Mouse (Mus musculus): ENCODE results near the gene Ofcc1. TPM values are rescaled to one million over a fixed set of nuclear protein-coding genes. Genes with fewer than 3 reads are reported as not detected.

Gene Ofcc1
- 0.11 TPM in 1 of 2 replicates, not detected in the other for polyA plus RNA-seq (2015; fragmentation: Nextera tagmentation; extraction: Ambion mirVana)

GRCm38 (mm10) chr13:40361288-40361687, at the start of gene Ofcc1:
Gene Ofcc1, minus strand, starts transcription at chr13:40361450.
- no peaks in the 10 kb centered on the region for H3K27me3 ChIP-seq (replicated peaks; ENCODE audit: control insufficient read depth, insufficient read depth, low read length)
- no peak within 1 kb of the TSS for H3K9ac ChIP-seq (replicated peaks; ENCODE audit: low read depth, low read length)
- no peaks in the 10 kb centered on the region for H3K36me3 ChIP-seq (ENCODE audit: control insufficient read depth, insufficient read depth)
- no peaks in the 10 kb centered on the region for H3K9me3 ChIP-seq (ENCODE audit: control insufficient read depth, low read length)
- H3K27ac ChIP-seq (ENCODE audit: low read length): no peak within 1 kb of the TSS
- H3K4me2 ChIP-seq (ENCODE audit: low read length): no peak within 1 kb of the TSS
- ATAC-seq: no peak
- no peaks in the 10 kb centered on the region for H3K4me1 ChIP-seq (replicated peaks; ENCODE audit: control insufficient read depth, insufficient read depth, low read length)
- no peak within 1 kb of the TSS for H3K4me3 ChIP-seq (replicated peaks; ENCODE audit: low read length)
- 51% methylated on average over 3 of the region's 3 CpGs for WGBS

GRCm38 (mm10) chr13:40390120-40390519, 28.9 kb upstream of the Ofcc1 start:
- Histone ChIP-seq H3K27ac (ENCODE audit: low read length) (no peak overlapping the region), H3K4me3 (replicated peaks; ENCODE audit: low read length) (no peak overlapping the region), H3K9me3 (ENCODE audit: control insufficient read depth, low read length) (no peaks in the 10 kb centered on the region), H3K36me3 (ENCODE audit: control insufficient read depth, insufficient read depth) (no peaks in the 10 kb centered on the region), H3K4me2 (ENCODE audit: low read length) (no peak overlapping the region), H3K9ac (replicated peaks; ENCODE audit: low read depth, low read length) (no peak overlapping the region), H3K27me3 (replicated peaks; ENCODE audit: control insufficient read depth, insufficient read depth, low read length) (no peaks in the 10 kb centered on the region), H3K4me1 (replicated peaks; ENCODE audit: control insufficient read depth, insufficient read depth, low read length) (no peaks in the 10 kb centered on the region)
- ATAC-seq: no peak
- WGBS: 85% methylated on average over 8 of the region's 8 CpGs

- H3K9me3 ChIP-seq (ENCODE audit: control insufficient read depth, low read length): no peaks in the 10 kb centered on the region
- H3K27ac ChIP-seq (ENCODE audit: low read length): no peak overlapping the region
- H3K27me3 ChIP-seq (replicated peaks; ENCODE audit: control insufficient read depth, insufficient read depth, low read length): no peaks in the 10 kb centered on the region
- no peaks in the 10 kb centered on the region for H3K4me1 ChIP-seq (replicated peaks; ENCODE audit: control insufficient read depth, insufficient read depth, low read length)
- no peak overlapping the region for H3K9ac ChIP-seq (replicated peaks; ENCODE audit: low read depth, low read length)
- WGBS: 38% methylated on average over 4 of the region's 4 CpGs
- no peaks in the 10 kb centered on the region for H3K36me3 ChIP-seq (ENCODE audit: control insufficient read depth, insufficient read depth)
- no peak for ATAC-seq
- H3K4me2 ChIP-seq (ENCODE audit: low read length): no peak overlapping the region
- H3K4me3 ChIP-seq (replicated peaks; ENCODE audit: low read length): no peak overlapping the region
Measured at GRCm38 (mm10) chr13:40387446-40387845, 26.2 kb upstream of the Ofcc1 start.

- Histone ChIP-seq H3K4me2 (ENCODE audit: low read length) (no peak overlapping the region), H3K36me3 (ENCODE audit: control insufficient read depth, insufficient read depth) (no peaks in the 10 kb centered on the region), H3K4me1 (replicated peaks; ENCODE audit: control insufficient read depth, insufficient read depth, low read length) (peaks cover 2% of the 10 kb centered on the region; the same call in 1 of the 2 replicates), H3K9ac (replicated peaks; ENCODE audit: low read depth, low read length) (no peak overlapping the region), H3K27me3 (replicated peaks; ENCODE audit: control insufficient read depth, insufficient read depth, low read length) (no peaks in the 10 kb centered on the region), H3K27ac (ENCODE audit: low read length) (no peak overlapping the region), H3K4me3 (replicated peaks; ENCODE audit: low read length) (no peak overlapping the region), H3K9me3 (ENCODE audit: control insufficient read depth, low read length) (0 out of 2 replicates have a peak, but pooled peaks cover under 1% of the 10 kb centered on the region)
- 76% methylated on average over 4 of the region's 4 CpGs for WGBS
- ATAC-seq: no peak
Measured at GRCm38 (mm10) chr13:40384962-40385361, 23.7 kb upstream of the Ofcc1 start.

- no peaks in the 10 kb centered on the region for H3K36me3 ChIP-seq (ENCODE audit: control insufficient read depth, insufficient read depth)
- H3K4me1 ChIP-seq (replicated peaks; ENCODE audit: control insufficient read depth, insufficient read depth, low read length): peaks cover under 1% of the 10 kb centered on the region; the same call in 1 of the 2 replicates
- H3K4me3 ChIP-seq (replicated peaks; ENCODE audit: low read length): no peak overlapping the region
- H3K9me3 ChIP-seq (ENCODE audit: control insufficient read depth, low read length): 0 out of 2 replicates have a peak, but pooled peaks cover 3% of the 10 kb centered on the region
- no peak for ATAC-seq
- no peak overlapping the region for H3K4me2 ChIP-seq (ENCODE audit: low read length)
- no peak overlapping the region for H3K9ac ChIP-seq (replicated peaks; ENCODE audit: low read depth, low read length)
- no peaks in the 10 kb centered on the region for H3K27me3 ChIP-seq (replicated peaks; ENCODE audit: control insufficient read depth, insufficient read depth, low read length)
- WGBS: 68% methylated on average over 5 of the region's 5 CpGs
- H3K27ac ChIP-seq (ENCODE audit: low read length): no peak overlapping the region
Measured at GRCm38 (mm10) chr13:40376773-40377172, 15.5 kb upstream of the Ofcc1 start.

GRCm38 (mm10) chr13:40366762-40367161, 5.5 kb upstream of the Ofcc1 start:
- Histone ChIP-seq H3K27me3 (replicated peaks; ENCODE audit: control insufficient read depth, insufficient read depth, low read length) (no peaks in the 10 kb centered on the region), H3K36me3 (ENCODE audit: control insufficient read depth, insufficient read depth) (no peaks in the 10 kb centered on the region), H3K4me2 (ENCODE audit: low read length) (no peak overlapping the region), H3K9ac (replicated peaks; ENCODE audit: low read depth, low read length) (no peak overlapping the region), H3K4me3 (replicated peaks; ENCODE audit: low read length) (no peak overlapping the region), H3K27ac (ENCODE audit: low read length) (no peak overlapping the region), H3K9me3 (ENCODE audit: control insufficient read depth, low read length) (no peaks in the 10 kb centered on the region), H3K4me1 (replicated peaks; ENCODE audit: control insufficient read depth, insufficient read depth, low read length) (no peaks in the 10 kb centered on the region)
- ATAC-seq: no peak
- WGBS: 90% methylated on average over 11 of the region's 11 CpGs

GRCm38 (mm10) chr13:40364855-40365254, 3.6 kb upstream of the Ofcc1 start:
- H3K36me3 ChIP-seq (ENCODE audit: control insufficient read depth, insufficient read depth): no peaks in the 10 kb centered on the region
- H3K4me1 ChIP-seq (replicated peaks; ENCODE audit: control insufficient read depth, insufficient read depth, low read length): no peaks in the 10 kb centered on the region
- 77% methylated on average over 4 of the region's 4 CpGs for WGBS
- no peak for ATAC-seq
- H3K9me3 ChIP-seq (ENCODE audit: control insufficient read depth, low read length): no peaks in the 10 kb centered on the region
- H3K4me2 ChIP-seq (ENCODE audit: low read length): no peak overlapping the region
- no peak overlapping the region for H3K4me3 ChIP-seq (replicated peaks; ENCODE audit: low read length)
- no peaks in the 10 kb centered on the region for H3K27me3 ChIP-seq (replicated peaks; ENCODE audit: control insufficient read depth, insufficient read depth, low read length)
- H3K27ac ChIP-seq (ENCODE audit: low read length): no peak overlapping the region
- no peak overlapping the region for H3K9ac ChIP-seq (replicated peaks; ENCODE audit: low read depth, low read length)

GRCm38 (mm10) chr13:40360692-40361091, 558 bp downstream of the Ofcc1 start:
- Histone ChIP-seq H3K4me1 (replicated peaks; ENCODE audit: control insufficient read depth, insufficient read depth, low read length) (no peaks in the 10 kb centered on the region), H3K27me3 (replicated peaks; ENCODE audit: control insufficient read depth, insufficient read depth, low read length) (no peaks in the 10 kb centered on the region), H3K9me3 (ENCODE audit: control insufficient read depth, low read length) (no peaks in the 10 kb centered on the region), H3K4me3 (replicated peaks; ENCODE audit: low read length) (no peak overlapping the region), H3K36me3 (ENCODE audit: control insufficient read depth, insufficient read depth) (no peaks in the 10 kb centered on the region), H3K9ac (replicated peaks; ENCODE audit: low read depth, low read length) (no peak overlapping the region), H3K27ac (ENCODE audit: low read length) (no peak overlapping the region), H3K4me2 (ENCODE audit: low read length) (no peak overlapping the region)
- no peak for ATAC-seq
- 63% methylated on average over 4 of the region's 4 CpGs for WGBS

GRCm38 (mm10) chr13:40347045-40347444, 14.2 kb downstream of the Ofcc1 start:
- Histone ChIP-seq H3K27ac (ENCODE audit: low read length) (no peak overlapping the region), H3K4me2 (ENCODE audit: low read length) (no peak overlapping the region), H3K4me1 (replicated peaks; ENCODE audit: control insufficient read depth, insufficient read depth, low read length) (no peaks in the 10 kb centered on the region), H3K9me3 (ENCODE audit: control insufficient read depth, low read length) (no peaks in the 10 kb centered on the region), H3K4me3 (replicated peaks; ENCODE audit: low read length) (no peak overlapping the region), H3K9ac (replicated peaks; ENCODE audit: low read depth, low read length) (no peak overlapping the region), H3K27me3 (replicated peaks; ENCODE audit: control insufficient read depth, insufficient read depth, low read length) (no peaks in the 10 kb centered on the region), H3K36me3 (ENCODE audit: control insufficient read depth, insufficient read depth) (no peaks in the 10 kb centered on the region)
- no peak for ATAC-seq
- 100% methylated on average over 2 of the region's 2 CpGs for WGBS

GRCm38 (mm10) chr13:40323301-40323700, 37.9 kb downstream of the Ofcc1 start:
- H3K4me1 ChIP-seq (replicated peaks; ENCODE audit: control insufficient read depth, insufficient read depth, low read length): no peaks in the 10 kb centered on the region
- H3K9ac ChIP-seq (replicated peaks; ENCODE audit: low read depth, low read length): no peak overlapping the region
- H3K9me3 ChIP-seq (ENCODE audit: control insufficient read depth, low read length): no peaks in the 10 kb centered on the region
- no peaks in the 10 kb centered on the region for H3K27me3 ChIP-seq (replicated peaks; ENCODE audit: control insufficient read depth, insufficient read depth, low read length)
- H3K36me3 ChIP-seq (ENCODE audit: control insufficient read depth, insufficient read depth): no peaks in the 10 kb centered on the region
- H3K4me2 ChIP-seq (ENCODE audit: low read length): no peak overlapping the region
- no peak overlapping the region for H3K4me3 ChIP-seq (replicated peaks; ENCODE audit: low read length)
- WGBS: 42% methylated on average over 5 of the region's 5 CpGs
- no peak overlapping the region for H3K27ac ChIP-seq (ENCODE audit: low read length)
- peak; percentile 28; the same call in 1 of the 2 replicates for ATAC-seq
